Mouse (Mus musculus): ENCODE results near the gene Arhgap5. TPM values are rescaled to one million over a fixed set of nuclear protein-coding genes. Genes with fewer than 3 reads are reported as not detected.
A peak's percentile ranks its signal among the peaks of the same experiment; 100 is the strongest.

Arhgap5 gene
- 10 to 100 TPM; 77.9 to 83.9 TPM for total RNA-seq (2021)

DNA sequence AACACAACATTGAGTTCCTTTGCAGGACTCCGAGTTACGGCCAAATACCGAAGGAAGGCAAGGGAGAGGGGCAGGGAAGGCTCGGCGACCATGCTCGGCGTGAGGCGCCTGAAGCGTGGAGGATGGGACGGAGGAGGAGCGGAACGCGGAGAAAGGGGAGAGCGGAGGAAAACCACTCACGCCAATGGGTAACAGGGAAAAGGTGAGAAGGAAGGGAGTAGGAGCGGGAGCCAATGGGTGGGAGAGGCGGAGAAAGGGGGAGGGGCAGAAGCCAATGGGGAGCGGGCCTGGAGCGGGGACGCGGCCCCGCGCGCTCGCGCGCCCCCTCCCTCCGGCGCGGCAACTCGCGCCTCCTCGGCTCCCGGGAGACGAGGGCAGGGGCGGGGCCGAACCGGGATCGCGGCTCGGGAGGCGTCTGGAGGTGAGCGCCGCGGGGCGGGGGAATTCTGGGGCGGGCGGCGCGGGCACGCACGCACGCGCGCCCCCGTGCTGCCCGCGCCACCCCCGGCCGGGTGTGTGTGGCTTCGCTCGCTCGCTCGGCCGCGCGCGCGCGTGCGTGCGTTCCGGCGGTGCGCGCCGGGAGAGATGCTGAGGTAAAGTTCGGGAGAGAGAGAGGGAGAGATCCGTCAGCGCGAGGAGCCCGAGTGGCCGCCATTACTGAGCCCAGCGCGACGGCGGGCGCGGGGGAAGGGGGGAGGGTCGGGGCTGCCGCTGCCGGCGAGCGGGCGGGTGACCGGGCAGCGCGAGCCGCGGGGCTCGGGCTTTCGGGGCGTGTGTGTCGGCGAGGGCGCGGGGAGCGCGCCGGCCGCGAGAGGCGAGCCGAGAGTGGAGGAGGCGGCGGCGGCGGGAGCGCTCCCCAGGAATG lies at the start of gene Arhgap5:
Gene Arhgap5 (plus strand): TSS at position 517 of the 865 bp plus-strand sequence.
- DNase-seq (ENCODE audit: low spot score), result peak; percentile 89
- intact Hi-C loops (cut with DNase I), result loop anchor here (1.0 to 5.0 kb wide), 5 partner anchors 101 to 391 kb away; no protein-coding TSS in a partner anchor

- no peak for DNase-seq (ENCODE audit: low spot score)
- intact Hi-C loops (cut with DNase I), result no loop called here
Measured at GRCm38 (mm10) chr12:52464593-52464992, 39.2 kb upstream of the Arhgap5 start.

DNA sequence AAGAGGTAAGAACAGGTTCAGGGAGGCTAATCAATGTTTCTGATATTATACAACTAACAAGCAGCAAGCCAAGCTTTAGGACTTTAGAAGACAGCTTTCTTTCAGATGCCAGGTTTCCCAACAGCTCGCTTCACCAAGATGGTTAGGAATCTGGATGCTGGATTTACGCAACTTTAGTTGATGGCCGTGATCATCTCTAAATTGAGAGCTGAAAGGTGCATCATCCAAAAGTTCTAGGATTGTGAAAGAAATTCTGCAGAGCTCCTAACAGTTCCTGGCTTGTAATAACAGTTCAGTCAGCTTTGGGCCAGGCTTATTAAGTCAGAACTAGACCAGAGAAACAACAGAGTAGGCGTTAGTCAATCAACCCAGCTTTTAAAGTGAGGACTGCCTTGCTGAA lies 32.2 kb upstream of the Arhgap5 start:
- intact Hi-C loops (cut with DNase I), result no loop called here

DNA sequence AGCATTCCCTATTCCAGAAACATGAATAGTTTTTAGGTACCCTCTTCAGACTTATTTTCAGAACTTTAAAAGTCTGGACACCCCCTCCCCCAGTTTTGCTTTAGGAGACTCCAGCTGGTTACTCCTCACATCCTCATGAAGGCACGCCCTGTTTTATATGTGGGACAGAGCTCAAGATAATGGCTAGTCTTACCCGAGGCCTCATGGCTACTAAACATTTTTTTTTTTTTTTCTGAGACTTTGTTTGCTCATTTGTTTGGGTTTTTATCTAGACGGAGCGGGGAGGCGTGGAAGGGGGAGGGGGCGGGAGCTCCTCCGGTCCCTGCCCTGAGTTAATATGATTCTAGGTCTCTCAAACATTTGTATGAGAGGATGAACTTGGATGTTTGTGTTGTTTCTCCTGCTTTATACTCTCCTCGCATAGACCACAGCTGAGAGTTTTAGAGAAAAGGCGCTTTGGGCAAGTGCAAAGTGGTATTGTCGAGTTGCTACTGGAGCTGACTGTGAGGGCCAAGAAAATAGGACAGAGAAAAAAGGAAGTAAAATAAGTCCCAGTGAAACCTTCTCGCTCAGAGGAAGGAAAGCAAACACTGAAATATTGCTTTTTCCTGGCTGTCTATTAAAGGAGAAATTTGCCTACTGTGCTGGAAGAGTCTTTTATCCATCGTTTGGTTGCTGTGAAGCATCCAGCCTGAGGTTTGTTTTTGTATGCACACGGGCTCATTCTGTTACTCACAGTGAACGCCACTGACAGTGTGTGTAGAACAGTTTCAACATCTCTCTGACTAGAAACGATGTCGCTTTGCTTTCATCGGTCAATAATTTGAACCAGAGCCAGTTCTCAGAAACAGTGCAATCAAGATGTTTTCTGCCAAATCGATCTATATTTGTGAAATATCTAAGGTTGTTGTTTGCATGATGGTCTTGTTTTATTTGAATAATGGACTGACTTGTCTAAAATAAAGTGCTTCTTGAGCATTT lies 29.5 kb upstream of the Arhgap5 start:
- DNase-seq (ENCODE audit: low spot score), result no peak
- intact Hi-C loops (cut with DNase I), result no loop called here

More for the DNA sequence above, 32.2 kb upstream of the Arhgap5 start:
- no peak for DNase-seq (ENCODE audit: low spot score)

GRCm38 (mm10) chr12:52476036-52476435 lies 27.7 kb upstream of the Arhgap5 start:
- no peak for DNase-seq (ENCODE audit: low spot score)
- intact Hi-C loops (cut with DNase I), result no loop called here

DNA sequence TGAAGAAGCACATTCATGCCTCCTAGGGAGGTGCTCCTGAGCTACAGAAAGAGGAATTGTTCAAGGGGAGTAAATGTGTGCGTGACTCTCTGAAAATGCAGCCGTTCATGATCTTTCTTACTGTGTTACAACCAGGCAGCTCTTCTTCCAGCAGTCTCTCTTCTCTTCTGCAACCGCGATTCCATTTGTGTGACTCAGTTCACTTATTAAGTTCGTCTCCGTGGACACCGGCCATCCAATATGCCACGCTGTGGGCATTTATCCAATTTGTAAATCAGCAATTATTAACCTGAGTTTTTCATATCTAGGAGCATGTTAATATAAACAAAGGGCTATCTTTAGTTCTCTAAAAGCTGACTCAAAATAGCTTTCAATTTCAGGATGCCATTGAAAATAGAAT lies 25.2 kb upstream of the Arhgap5 start:
- DNase-seq (ENCODE audit: low spot score), result no peak
- intact Hi-C loops (cut with DNase I), result no loop called here

DNA sequence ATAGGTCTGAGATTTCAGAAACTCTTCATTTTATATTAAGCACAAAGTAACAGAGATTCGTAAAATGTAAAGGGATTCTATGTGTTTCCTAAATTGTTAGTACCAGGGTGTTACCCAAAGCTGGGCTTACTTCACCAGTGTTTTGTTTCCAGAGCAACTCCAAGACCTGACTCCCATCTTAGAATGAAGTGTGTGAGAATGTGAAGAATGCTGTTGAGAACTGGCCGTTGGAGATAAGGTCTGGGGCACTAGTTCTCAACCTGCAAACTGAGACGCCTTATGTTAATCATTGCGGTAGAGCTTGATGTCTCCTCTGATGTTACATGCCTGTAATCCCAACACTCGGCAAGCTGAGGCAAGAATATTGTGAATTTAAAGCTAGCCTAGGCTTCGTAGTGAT lies 24.4 kb upstream of the Arhgap5 start:
- intact Hi-C loops (cut with DNase I), result no loop called here
- no peak for DNase-seq (ENCODE audit: low spot score)

GRCm38 (mm10) chr12:52480851-52481250 lies 22.9 kb upstream of the Arhgap5 start:
- DNase-seq (ENCODE audit: low spot score), result no peak
- intact Hi-C loops (cut with DNase I), result loop anchor here (10.0 kb wide), 1 partner anchor 446 kb away; no protein-coding TSS in a partner anchor

GRCm38 (mm10) chr12:52481969-52482550 lies 21.7 kb upstream of the Arhgap5 start:
- intact Hi-C loops (cut with DNase I), result loop anchor here (10.0 kb wide), 1 partner anchor 447 kb away; no protein-coding TSS in a partner anchor
- DNase-seq (ENCODE audit: low spot score), result no peak

GRCm38 (mm10) chr12:52483219-52483618 lies 20.6 kb upstream of the Arhgap5 start:
- no peak for DNase-seq (ENCODE audit: low spot score)

GRCm38 (mm10) chr12:52488266-52488975 lies 15.4 kb upstream of the Arhgap5 start:
- no peak for DNase-seq (ENCODE audit: low spot score)
- intact Hi-C loops (cut with DNase I), result loop anchor here (10.0 kb wide), 1 partner anchor 454 kb away; no protein-coding TSS in a partner anchor

More at GRCm38 (mm10) chr12:52483219-52483618, 20.6 kb upstream of the Arhgap5 start:
- intact Hi-C loops (cut with DNase I), result loop anchor here (10.0 kb wide), 1 partner anchor 448 kb away; no protein-coding TSS in a partner anchor

DNA sequence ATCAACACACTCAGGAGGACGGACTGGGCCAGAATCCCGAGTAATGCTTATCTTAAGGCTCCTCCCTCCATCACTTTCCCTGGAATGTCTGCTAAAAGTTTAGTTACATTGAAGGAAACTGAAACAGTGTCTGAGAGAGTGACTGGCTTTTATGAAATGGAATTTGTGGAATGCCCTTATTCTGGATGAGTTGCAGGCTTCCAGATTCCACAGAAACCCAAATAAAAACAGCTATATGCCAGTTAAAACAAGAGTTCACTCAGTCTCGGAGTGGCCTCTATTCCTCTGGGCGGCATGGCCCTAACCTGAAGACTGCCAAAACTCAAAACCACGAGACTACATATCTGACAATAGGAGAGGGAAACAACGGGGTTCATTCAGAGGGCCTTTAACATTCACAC lies 10.5 kb upstream of the Arhgap5 start:
- DNase-seq (ENCODE audit: low spot score), result no peak
- intact Hi-C loops (cut with DNase I), result no loop called here

GRCm38 (mm10) chr12:52497209-52497608 lies 6.6 kb upstream of the Arhgap5 start:
- no peak for DNase-seq (ENCODE audit: low spot score)
- intact Hi-C loops (cut with DNase I), result no loop called here

GRCm38 (mm10) chr12:52500915-52501833 lies 2.6 kb upstream of the Arhgap5 start:
- intact Hi-C loops (cut with DNase I), result loop anchor here (5.0 kb wide), 1 partner anchor 136 kb away; no protein-coding TSS in a partner anchor
- DNase-seq (ENCODE audit: low spot score), result no peak

- intact Hi-C loops (cut with DNase I), result loop anchor here (2.0 to 5.0 kb wide), 3 partner anchors 135 to 393 kb away; no protein-coding TSS in a partner anchor
- no peak for DNase-seq (ENCODE audit: low spot score)
Measured at GRCm38 (mm10) chr12:52502161-52502560, 1.6 kb upstream of the Arhgap5 start.

DNA sequence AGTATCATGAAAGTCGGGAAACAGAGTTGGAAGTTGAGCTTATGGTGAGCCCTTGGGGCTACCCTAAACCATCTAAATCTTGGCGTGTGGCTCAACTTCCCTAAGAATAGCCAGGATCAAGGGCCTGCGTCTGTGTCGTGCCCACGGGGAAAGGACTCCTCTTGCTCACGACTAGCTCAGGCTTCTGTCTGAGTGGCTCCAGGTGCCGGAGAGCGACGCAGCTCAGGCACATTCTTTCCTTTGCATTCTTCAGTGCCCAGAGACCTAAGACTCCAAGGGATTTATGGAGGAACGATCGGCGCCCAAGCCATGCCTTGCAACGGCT lies 679 bp upstream of the Arhgap5 start:
- intact Hi-C loops (cut with DNase I), result loop anchor here (1.0 to 5.0 kb wide), 4 partner anchors 101 to 392 kb away; no protein-coding TSS in a partner anchor
- DNase-seq (ENCODE audit: low spot score), result no peak

GRCm38 (mm10) chr12:52504331-52505181 lies 784 bp downstream of the Arhgap5 start:
- intact Hi-C loops (cut with DNase I), result loop anchor here (2.0 to 5.0 kb wide), 3 partner anchors 48 to 133 kb away; no protein-coding TSS in a partner anchor
- DNase-seq (ENCODE audit: low spot score), result peak; percentile 30

Data from heart, postnatal 25 days (tissue).